Mouse (Mus musculus): ENCODE results near the gene Olfr419.

Gene Olfr419

DNA sequence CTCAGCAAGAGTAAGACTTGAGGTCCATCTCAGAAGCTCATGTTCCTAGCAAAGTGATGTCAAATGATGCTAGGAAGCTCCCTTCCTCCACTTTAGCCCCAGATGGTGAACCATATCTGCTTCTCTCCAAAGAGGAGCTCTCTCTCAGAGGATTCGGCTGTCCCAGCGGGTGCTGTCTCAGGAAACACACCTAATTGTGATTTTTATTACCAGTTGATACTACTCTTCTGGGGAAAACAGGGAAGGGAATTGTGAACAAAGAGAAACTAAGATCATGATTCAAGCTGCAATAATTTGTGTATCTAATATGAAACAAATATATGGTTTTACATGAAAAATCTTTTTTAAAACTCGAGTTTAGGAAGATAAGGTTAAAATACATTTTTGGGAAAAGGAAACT lies at the start of gene Olfr419:
Gene Olfr419 (minus strand): TSS at position 101 of the 400 bp plus-strand sequence.
- no peak for DNase-seq (ENCODE audit: low read depth, low spot score)

DNA sequence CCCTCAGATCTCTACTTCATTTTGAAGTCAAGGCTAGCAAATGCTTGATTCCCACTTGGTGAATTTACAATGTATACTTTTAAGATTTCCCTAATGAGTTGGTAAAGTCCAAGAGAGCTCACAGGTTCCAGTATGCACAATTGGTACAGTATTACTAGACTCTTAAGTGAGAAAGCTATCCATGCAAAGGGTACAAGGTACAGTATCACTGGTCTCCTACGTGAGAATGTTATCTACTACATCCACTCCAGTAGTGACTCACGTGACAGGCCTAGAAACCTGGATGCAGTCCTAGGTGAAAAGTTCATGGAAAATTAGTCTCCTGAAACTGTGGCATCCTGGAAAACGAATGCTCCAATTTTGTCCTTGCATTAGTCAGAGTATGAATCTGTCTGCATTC lies 18.8 kb upstream of the Olfr419 start:
- no peak for DNase-seq (ENCODE audit: low read depth, low spot score)

DNA sequence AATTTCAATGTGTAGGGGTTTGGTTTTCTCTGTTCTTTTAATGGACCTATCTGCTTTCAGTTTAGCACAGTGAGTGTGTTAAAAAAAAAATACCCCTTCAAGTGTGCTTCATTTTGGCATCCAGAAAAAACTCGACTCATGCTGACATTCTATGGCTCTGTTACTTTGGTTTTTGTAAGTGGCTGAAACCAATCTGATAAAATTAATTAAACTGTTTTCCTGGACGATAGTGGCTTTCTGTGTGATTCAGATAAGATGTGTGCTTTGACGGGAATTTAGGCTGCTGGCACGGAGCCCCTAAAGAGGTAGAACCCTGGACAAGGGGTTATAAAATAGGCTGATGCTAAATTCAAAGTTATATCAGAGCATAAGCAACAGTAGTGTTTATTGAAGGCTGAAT lies 17.3 kb upstream of the Olfr419 start:
- DNase-seq (ENCODE audit: low read depth, low spot score): no peak

DNA sequence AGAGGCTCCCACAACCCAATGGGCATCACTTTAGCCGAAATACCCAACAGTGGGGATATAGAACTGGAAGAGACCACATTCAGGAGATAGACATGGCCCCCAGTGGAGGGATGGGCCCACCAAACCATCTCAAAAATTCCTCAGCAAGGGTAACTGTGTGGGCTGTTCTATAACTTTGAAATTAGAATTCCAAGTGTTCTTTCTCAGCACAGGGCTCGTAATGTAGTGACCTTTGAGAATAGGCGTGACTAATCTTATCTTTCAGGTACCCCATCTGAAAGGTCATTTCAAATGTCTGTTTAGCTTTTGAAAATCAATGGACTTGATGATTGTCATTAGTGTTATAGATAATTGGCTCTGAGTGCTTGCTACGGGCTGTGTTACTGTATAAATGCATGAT lies 16.0 kb upstream of the Olfr419 start:
- no peak for DNase-seq (ENCODE audit: low read depth, low spot score)

DNA sequence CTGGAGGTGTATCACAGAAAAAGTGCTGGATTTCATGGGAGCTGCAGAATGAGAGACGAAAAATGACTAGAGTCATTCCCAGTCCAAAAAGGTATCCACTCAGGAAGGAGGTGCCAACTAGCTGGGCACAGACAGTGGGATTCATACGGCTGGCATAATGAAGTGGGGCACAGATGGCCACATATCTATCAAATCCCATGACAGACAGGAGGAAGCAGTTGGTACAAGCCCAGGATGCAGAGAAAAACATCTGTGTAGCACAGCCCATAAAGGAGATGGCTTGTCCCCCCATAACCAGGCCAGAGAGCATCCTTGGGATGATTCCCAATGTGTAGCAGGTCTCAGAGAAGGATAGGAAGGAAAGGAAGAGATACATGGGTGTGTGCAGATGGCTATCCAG lies 1.5 kb downstream of the Olfr419 start:
- no peak for DNase-seq (ENCODE audit: low read depth, low spot score)

DNA sequence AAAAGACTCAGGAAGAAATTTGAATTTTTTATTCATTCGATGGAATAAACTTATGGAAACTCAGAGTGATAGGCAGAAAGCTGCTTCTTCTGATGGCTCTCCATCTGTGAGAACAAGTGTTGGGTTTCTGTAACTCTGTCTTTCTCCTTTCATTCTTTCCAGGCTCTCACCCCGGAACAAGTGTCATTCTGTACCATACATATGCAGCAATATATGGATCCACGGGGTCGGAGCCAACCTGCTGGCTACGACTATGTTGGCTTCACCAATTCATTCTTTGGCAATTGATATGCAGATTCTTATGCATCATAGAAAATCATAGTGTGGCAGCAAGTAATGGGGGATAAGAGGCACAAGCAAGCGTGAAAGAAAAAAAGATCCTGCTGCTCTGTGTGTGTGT lies 4.7 kb downstream of the Olfr419 start:
- no peak for DNase-seq (ENCODE audit: low read depth, low spot score)

DNA sequence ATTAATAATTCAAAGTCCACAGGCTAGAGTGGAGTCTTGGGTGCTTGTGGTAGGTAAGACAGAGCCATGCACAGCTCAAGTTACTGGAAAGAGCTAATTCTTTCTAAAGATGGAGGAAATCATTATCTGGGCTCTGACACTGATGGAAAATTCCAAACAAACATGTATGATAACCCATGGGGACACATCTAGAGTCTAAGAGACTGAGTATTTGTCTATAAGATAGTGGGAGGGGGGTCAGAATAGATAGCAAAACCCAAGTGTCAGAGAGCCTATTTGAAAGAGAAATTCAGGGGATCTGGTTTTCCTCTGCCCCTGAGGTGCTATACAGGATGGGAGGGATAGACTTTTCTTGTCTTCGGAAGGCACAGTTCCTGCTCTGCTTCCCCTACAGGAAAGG lies 5.8 kb downstream of the Olfr419 start:
- DNase-seq (ENCODE audit: low read depth, low spot score): no peak

DNA sequence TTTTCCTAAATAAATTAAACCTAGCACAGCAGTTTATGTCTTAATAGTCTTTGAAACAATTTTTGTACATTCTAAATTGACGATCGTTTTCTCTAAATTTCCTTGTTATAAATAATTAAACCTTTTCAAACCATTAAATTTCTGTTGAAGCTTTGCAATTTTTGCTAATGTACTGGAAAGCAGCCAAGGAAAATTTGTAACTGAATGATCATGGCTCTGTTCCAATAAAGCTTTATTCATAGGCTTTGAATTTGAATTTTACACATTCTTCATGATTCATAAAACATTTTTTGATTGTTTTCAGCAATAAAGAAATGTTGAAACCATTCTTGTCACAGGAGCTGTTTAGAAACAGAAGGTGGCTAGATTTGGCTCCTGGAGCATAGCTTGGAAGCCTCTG lies 7.2 kb downstream of the Olfr419 start:
- DNase-seq (ENCODE audit: low read depth, low spot score): no peak

DNA sequence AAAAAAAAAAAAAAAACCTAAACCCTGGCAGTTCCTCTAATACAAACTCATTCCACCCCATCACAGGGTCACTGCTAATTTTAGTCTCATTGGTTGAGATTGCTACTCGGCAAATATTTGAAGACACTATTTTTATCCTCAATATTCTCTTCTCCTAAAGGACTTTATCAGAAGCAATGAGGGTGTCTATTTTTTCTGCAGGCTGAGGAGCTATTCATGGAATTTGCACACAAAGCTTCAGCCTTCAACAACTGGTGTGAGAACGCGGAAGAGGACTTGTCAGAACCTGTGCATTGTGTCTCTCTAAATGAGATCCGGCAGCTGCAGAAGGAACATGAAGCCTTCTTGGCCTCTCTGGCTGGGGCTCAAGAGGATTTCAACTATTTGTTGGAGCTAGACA lies 11.9 kb downstream of the Olfr419 start:
- DNase-seq (ENCODE audit: low read depth, low spot score): no peak

DNA sequence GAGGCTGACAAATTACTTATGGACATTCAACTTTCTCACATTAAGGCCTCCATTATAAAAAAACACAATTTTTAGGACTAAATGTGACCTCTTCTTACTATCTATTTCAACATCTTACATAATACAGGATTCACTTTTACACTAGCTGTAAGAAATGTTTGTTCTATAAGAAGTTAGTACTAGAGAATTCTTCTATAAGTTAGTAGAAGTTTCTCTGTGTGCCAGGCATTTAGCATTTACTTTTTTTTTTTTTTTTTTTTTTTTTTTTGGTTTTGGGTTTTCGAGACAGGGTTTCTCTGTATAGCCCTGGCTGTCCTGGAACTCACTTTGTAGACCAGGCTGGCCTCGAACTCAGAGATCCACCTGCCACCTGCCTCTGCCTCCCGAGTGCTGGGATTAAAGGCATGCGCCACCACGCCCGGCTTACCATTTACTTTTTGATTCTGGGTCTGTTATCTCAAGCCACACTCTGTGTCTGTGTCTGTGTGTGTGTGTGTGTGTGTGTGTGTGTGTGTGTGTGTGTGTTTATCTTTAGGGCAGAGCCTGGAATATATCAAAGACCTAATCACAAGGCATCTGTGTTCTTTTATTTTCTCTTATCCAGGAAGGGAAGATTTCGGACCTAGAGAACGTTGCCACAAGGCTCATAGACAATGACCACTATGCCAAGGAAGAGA lies 35.2 kb downstream of the Olfr419 start:
- DNase-seq (ENCODE audit: low read depth, low spot score): no peak

DNA sequence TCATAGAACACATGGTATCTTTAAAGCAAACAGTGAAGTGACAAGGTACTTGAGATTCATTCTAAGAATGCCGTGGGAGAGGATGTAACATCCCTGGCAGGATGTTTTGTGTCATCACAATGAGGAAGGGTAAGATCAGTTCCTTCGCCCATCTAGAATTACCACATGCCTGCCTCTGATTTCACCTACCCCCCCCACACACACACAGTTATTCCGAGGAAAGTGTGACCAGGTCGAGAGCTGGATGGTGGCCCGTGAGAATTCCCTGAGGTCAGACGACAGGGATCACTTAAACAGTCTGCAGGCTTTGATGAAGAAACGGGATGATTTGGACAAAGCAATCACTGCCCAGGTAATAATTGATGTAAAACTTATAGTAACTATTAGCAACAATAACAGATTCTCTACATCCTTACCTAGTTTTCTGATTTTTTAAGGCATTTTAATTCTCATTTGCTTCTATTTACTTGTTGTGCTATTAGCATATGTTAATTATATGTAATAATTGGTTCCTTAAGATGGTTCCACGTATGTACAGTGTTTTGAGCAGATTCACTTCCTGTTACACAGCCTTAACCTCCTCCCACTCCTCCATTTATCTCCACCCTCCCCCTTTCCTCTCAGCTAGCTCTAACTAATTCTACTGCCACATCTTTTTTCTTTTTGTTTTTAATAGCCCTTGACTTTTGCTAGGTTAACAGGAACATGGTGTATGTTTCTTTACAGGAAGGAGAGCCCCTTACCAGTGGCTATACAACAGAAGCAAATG lies 36.4 kb downstream of the Olfr419 start:
- no peak for DNase-seq (ENCODE audit: low read depth, low spot score)

DNA sequence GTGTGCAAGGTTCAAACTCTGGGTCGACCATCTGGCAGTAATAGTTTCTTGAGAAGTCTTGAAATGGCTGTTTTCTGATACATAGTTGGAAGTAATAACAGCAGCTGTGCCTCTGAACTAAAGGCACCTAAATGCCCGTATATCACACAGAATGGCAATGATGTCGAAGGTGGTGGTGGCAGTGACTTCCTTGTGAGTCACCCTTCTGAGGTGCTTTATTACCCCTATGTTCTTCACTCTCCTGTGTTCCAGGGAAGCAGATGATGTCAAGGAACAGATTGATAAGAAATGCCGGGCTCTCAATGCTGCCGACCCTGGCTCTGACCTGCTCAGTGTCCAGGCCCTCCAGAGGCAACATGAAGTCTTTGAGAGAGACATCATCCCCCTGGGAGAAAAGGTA lies 39.6 kb downstream of the Olfr419 start:
- DNase-seq (ENCODE audit: low read depth, low spot score): no peak

DNA sequence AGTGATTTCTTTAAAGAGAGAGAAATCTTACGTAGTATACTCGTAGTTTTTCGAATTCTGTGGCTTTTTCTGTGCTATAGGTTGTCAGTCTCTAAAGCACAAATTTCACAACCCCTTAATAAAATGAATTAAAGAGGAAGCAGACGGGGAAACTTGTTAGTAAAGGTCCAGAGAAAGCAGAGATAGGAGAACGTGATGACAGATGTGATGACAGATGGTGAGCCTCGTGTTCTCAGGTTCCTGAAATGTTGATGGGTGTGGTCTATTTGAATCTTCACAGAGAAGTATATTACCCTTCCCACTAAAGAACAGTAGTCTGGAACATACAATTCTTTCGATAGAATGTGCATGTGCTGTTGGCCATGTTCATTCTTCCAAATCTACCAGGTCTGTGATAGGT lies 47.2 kb downstream of the Olfr419 start:
- no peak for DNase-seq (ENCODE audit: low read depth, low spot score)

Measured in forelimb bud, embryonic 11.5 days (tissue).